Mouse (Mus musculus): ENCODE measurements at regions not wholly inside any gene's neighbourhood (a gene's known extent, or its start where the extent isn't known, plus 50 kb on each side); places are given as distances from the start of the nearest gene placed in this dataset.

GRCm38 (mm10) chr3:117520461-117520860 lies 54.2 kb upstream of the Plppr5 start:
- ATAC-seq = no peak
- H3K4me3 ChIP-seq = no peak overlapping the region
- 46% methylated on average over 2 of the region's 2 CpGs for WGBS
- H3K36me3 ChIP-seq (ENCODE audit: poor library complexity, severe bottlenecking) = no peaks in the 10 kb centered on the region
- H3K4me1 ChIP-seq = no peaks in the 10 kb centered on the region
- H3K4me2 ChIP-seq = no peak overlapping the region
- H3K9me3 ChIP-seq (replicated peaks) = no peaks in the 10 kb centered on the region
- H3K27ac ChIP-seq = no peak overlapping the region
- H3K27me3 ChIP-seq = no peaks in the 10 kb centered on the region
- no peak overlapping the region for H3K9ac ChIP-seq

DNA sequence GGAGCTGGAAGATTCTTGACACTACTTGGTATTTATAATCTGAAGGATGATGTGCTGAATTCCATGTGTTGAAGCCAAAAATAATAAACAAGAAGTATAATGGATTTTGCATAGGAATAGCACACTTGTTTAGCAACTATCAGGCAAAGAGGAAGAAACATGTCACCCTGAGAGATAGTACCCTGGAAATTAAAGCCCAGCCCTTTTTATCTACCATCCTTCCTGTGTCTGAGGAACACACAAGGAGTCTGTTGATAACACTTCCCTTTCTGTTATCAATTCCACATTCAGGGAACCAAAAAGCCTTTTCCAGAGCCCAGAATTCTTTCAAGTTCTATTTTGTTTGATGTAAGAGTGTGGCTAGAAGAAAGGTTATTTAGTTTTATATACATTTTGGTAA lies 66.5 kb upstream of the Plppr5 start:
- no peak overlapping the region for H3K27ac ChIP-seq
- no peaks in the 10 kb centered on the region for H3K36me3 ChIP-seq (ENCODE audit: poor library complexity, severe bottlenecking)
- H3K27me3 ChIP-seq = no peaks in the 10 kb centered on the region
- no peak for ATAC-seq
- H3K4me2 ChIP-seq = no peak overlapping the region
- H3K9me3 ChIP-seq (replicated peaks) = no peaks in the 10 kb centered on the region
- no peaks in the 10 kb centered on the region for H3K4me1 ChIP-seq
- no peak overlapping the region for H3K9ac ChIP-seq
- H3K4me3 ChIP-seq = no peak overlapping the region

GRCm38 (mm10) chr3:117506151-117506723 lies 68.4 kb upstream of the Plppr5 start:
- H3K4me2 ChIP-seq = no peak overlapping the region
- no peak for ATAC-seq
- H3K4me1 ChIP-seq = no peaks in the 10 kb centered on the region
- H3K36me3 ChIP-seq (ENCODE audit: poor library complexity, severe bottlenecking) = no peaks in the 10 kb centered on the region
- H3K9ac ChIP-seq = no peak overlapping the region
- H3K27me3 ChIP-seq = no peaks in the 10 kb centered on the region
- no peak overlapping the region for H3K4me3 ChIP-seq
- no peak overlapping the region for H3K27ac ChIP-seq
- H3K9me3 ChIP-seq (replicated peaks) = no peaks in the 10 kb centered on the region
- WGBS = 67% methylated on average over 1 of the region's 1 CpGs

DNA sequence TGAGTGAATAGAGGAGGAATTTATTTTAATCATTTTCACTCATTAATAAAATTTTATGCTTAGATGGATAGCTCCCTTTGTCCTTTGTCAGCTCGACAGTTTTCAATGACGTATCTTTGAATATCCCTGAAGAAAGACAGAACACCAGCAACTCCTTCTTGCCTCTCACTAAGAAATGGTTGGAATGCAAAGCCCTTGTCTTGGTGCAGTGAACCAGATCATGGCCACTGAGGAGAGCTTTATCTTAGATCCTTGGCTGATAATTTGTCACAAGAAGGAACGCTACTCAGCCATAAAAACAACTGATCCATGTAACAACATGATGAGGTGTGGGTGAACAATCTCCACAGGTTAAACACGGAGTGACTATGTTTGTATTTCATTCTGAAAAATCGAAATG lies 73.5 kb upstream of the Plppr5 start:
- ATAC-seq = no peak
- H3K9me3 ChIP-seq (replicated peaks) = no peaks in the 10 kb centered on the region
- WGBS = 17% methylated on average over 5 of the region's 5 CpGs
- H3K27me3 ChIP-seq = no peaks in the 10 kb centered on the region
- H3K9ac ChIP-seq = no peak overlapping the region
- H3K36me3 ChIP-seq (ENCODE audit: poor library complexity, severe bottlenecking) = no peaks in the 10 kb centered on the region
- no peak overlapping the region for H3K4me2 ChIP-seq
- no peak overlapping the region for H3K27ac ChIP-seq
- no peak overlapping the region for H3K4me3 ChIP-seq
- no peaks in the 10 kb centered on the region for H3K4me1 ChIP-seq

DNA sequence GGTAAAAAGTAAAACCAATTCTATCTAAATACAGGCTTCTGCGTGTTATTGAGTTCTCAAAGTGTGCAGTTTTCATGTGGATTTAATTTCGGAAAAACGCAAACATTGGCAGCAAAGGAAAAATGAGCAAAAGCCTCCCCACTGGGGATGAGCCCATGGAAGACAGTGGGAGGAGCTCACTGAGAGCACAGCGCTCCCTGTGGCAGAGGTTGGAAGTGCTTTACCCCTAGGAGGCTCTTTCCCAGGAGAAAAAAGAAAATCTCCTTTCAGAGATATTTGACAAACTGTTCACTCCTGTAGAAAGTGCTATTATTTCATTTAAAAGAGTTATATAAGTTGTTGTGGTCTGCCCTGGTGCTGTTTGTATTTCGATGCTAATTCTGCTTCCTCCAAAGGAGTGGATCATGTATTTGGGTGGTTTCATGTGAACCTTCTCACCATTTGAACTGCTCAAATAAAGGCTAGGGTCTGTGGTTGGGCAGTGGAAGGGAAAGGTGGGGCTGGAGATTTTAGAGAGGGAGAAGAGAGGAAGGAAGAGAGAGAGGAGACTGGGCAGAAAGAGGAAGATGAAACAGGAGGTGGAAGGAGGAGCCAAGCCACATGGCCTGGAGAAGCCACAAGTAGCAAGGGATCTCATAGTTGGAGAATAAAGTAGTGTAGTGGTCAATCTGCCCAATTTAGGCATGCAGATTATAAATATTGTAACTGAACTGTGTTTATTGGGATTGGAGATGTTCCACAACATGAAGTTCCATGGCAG lies 76.3 kb upstream of the Plppr5 start:
- H3K9ac ChIP-seq = no peak overlapping the region
- 83% methylated on average over 5 of the region's 5 CpGs for WGBS
- H3K4me3 ChIP-seq = no peak overlapping the region
- H3K4me1 ChIP-seq = no peaks in the 10 kb centered on the region
- H3K9me3 ChIP-seq (replicated peaks) = no peaks in the 10 kb centered on the region
- H3K27me3 ChIP-seq = no peaks in the 10 kb centered on the region
- H3K27ac ChIP-seq = no peak overlapping the region
- no peaks in the 10 kb centered on the region for H3K36me3 ChIP-seq (ENCODE audit: poor library complexity, severe bottlenecking)
- ATAC-seq = no peak
- H3K4me2 ChIP-seq = no peak overlapping the region

DNA sequence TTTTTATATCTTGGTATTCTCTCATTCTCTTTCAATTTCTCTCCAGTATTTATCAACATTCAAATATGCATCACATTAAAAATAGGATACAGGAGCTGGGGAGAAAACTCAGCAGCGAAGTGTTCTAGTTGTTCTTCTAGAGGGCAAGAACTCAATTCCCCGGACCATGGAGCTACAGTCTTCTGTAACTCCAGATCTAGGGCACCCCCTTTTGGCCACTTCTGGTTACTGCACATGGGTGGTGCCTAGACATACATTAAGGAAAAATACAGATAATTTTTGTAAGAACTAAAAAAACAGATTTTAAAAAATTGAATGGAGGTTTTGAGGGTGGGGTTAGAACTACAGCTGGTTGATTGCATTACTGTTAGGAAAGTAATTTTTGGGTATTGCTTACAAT lies 80.5 kb upstream of the Plppr5 start:
- Histone ChIP-seq H3K9me3 (replicated peaks) (0 out of 2 replicates have a peak, but pooled peaks cover 5% of the 10 kb centered on the region), H3K4me2 (no peak overlapping the region), H3K4me1 (no peaks in the 10 kb centered on the region), H3K27me3 (no peaks in the 10 kb centered on the region), H3K36me3 (ENCODE audit: poor library complexity, severe bottlenecking) (no peaks in the 10 kb centered on the region), H3K27ac (no peak overlapping the region), H3K4me3 (no peak overlapping the region), H3K9ac (no peak overlapping the region)
- ATAC-seq = no peak
- WGBS = 75% methylated on average over 2 of the region's 2 CpGs

- 79% methylated on average over 11 of the region's 11 CpGs for WGBS
- H3K27me3 ChIP-seq = no peaks in the 10 kb centered on the region
- no peak overlapping the region for H3K9ac ChIP-seq
- H3K4me1 ChIP-seq = no peaks in the 10 kb centered on the region
- H3K4me2 ChIP-seq = no peak overlapping the region
- H3K27ac ChIP-seq = no peak overlapping the region
- H3K36me3 ChIP-seq (ENCODE audit: poor library complexity, severe bottlenecking) = no peaks in the 10 kb centered on the region
- ATAC-seq = no peak
- H3K9me3 ChIP-seq (replicated peaks) = 0 out of 2 replicates have a peak, but pooled peaks cover 5% of the 10 kb centered on the region
- H3K4me3 ChIP-seq = no peak overlapping the region
Observed at GRCm38 (mm10) chr3:117487281-117488027, 87.2 kb upstream of the Plppr5 start.

- H3K4me3 ChIP-seq = no peak overlapping the region
- no peak for ATAC-seq
- no peak overlapping the region for H3K9ac ChIP-seq
- no peaks in the 10 kb centered on the region for H3K4me1 ChIP-seq
- 0 out of 2 replicates have a peak, but pooled peaks cover 5% of the 10 kb centered on the region for H3K9me3 ChIP-seq (replicated peaks)
- WGBS = 72% methylated on average over 2 of the region's 2 CpGs
- H3K4me2 ChIP-seq = no peak overlapping the region
- H3K36me3 ChIP-seq (ENCODE audit: poor library complexity, severe bottlenecking) = no peaks in the 10 kb centered on the region
- H3K27me3 ChIP-seq = no peaks in the 10 kb centered on the region
- H3K27ac ChIP-seq = no peak overlapping the region
Observed at GRCm38 (mm10) chr3:117486351-117486750, 88.3 kb upstream of the Plppr5 start.

GRCm38 (mm10) chr3:117480131-117480530 lies 94.5 kb upstream of the Plppr5 start:
- no peak overlapping the region for H3K4me2 ChIP-seq
- H3K4me3 ChIP-seq = no peak overlapping the region
- H3K27ac ChIP-seq = no peak overlapping the region
- no peaks in the 10 kb centered on the region for H3K27me3 ChIP-seq
- 80% methylated on average over 3 of the region's 3 CpGs for WGBS
- no peak for ATAC-seq
- no peaks in the 10 kb centered on the region for H3K9me3 ChIP-seq (replicated peaks)
- H3K4me1 ChIP-seq = no peaks in the 10 kb centered on the region
- no peaks in the 10 kb centered on the region for H3K36me3 ChIP-seq (ENCODE audit: poor library complexity, severe bottlenecking)
- H3K9ac ChIP-seq = no peak overlapping the region

DNA sequence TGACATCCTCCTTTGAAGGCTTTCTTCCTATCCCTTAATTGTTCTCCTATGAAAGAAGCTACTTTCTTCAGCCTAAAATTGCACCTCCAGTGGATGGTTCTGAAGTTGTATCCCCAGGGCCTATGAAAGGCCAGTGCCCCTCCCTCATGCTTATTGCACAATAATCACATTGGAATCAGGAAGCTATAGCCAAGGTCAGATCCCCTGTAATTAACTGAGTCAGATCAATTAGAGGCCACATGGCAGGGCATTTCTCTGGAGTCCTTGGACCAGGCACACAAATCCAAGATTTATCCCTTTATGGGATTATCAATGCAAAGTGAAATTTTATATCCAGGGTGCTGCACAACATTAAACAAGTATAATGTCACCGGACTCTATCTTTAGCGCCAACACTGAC lies 98.8 kb upstream of the Plppr4 start:
- Histone ChIP-seq H3K4me1 (no peaks in the 10 kb centered on the region), H3K4me2 (no peak overlapping the region), H3K27me3 (no peaks in the 10 kb centered on the region), H3K9ac (no peak overlapping the region), H3K9me3 (replicated peaks) (no peaks in the 10 kb centered on the region), H3K36me3 (ENCODE audit: poor library complexity, severe bottlenecking) (no peaks in the 10 kb centered on the region), H3K4me3 (no peak overlapping the region), H3K27ac (no peak overlapping the region)
- 82% methylated on average over 2 of the region's 2 CpGs for WGBS
- no peak for ATAC-seq

- no peaks in the 10 kb centered on the region for H3K4me1 ChIP-seq
- H3K27me3 ChIP-seq = no peaks in the 10 kb centered on the region
- H3K4me3 ChIP-seq = no peak overlapping the region
- no peaks in the 10 kb centered on the region for H3K9me3 ChIP-seq (replicated peaks)
- WGBS = 74% methylated on average over 7 of the region's 7 CpGs
- no peaks in the 10 kb centered on the region for H3K36me3 ChIP-seq (ENCODE audit: poor library complexity, severe bottlenecking)
- no peak for ATAC-seq
- no peak overlapping the region for H3K9ac ChIP-seq
- no peak overlapping the region for H3K4me2 ChIP-seq
- H3K27ac ChIP-seq = no peak overlapping the region
Observed at GRCm38 (mm10) chr3:117450559-117450958, 89.9 kb upstream of the Plppr4 start.

- Histone ChIP-seq H3K4me2 (no peak overlapping the region), H3K27me3 (no peaks in the 10 kb centered on the region), H3K9ac (no peak overlapping the region), H3K27ac (no peak overlapping the region), H3K4me1 (no peaks in the 10 kb centered on the region; the same call in 1 of the 2 replicates), H3K4me3 (no peak overlapping the region), H3K9me3 (replicated peaks) (no peaks in the 10 kb centered on the region), H3K36me3 (ENCODE audit: poor library complexity, severe bottlenecking) (no peaks in the 10 kb centered on the region)
- 65% methylated on average over 3 of the region's 3 CpGs for WGBS
- ATAC-seq = no peak
Observed at GRCm38 (mm10) chr3:117441887-117442286, 81.2 kb upstream of the Plppr4 start.

Measured in forebrain, embryonic 13.5 days (tissue).